Mouse (Mus musculus): ENCODE data around the gene Bysl. TPM values are rescaled to one million over a fixed set of nuclear protein-coding genes. Genes with fewer than 3 reads are reported as not detected.

The Bysl gene
- polyA plus RNA-seq, 1 experiment from 2014 or later, result 33.8 TPM

- ATAC-seq (replicated peaks), result no peak
- Histone ChIP-seq H3K36me3 (no peaks in the 10 kb centered on the region), H3K27ac (replicated peaks) (no peak overlapping the region), H3K4me2 (replicated peaks) (no peak overlapping the region), H3K9me3 (no peaks in the 10 kb centered on the region), H3K9ac (replicated peaks) (no peak overlapping the region), H3K27me3 (no peaks in the 10 kb centered on the region), H3K4me1 (no peaks in the 10 kb centered on the region), H3K4me3 (no peak overlapping the region)
Observed at GRCm38 (mm10) chr17:47552994-47553393, 58.3 kb downstream of the Bysl start.

DNA sequence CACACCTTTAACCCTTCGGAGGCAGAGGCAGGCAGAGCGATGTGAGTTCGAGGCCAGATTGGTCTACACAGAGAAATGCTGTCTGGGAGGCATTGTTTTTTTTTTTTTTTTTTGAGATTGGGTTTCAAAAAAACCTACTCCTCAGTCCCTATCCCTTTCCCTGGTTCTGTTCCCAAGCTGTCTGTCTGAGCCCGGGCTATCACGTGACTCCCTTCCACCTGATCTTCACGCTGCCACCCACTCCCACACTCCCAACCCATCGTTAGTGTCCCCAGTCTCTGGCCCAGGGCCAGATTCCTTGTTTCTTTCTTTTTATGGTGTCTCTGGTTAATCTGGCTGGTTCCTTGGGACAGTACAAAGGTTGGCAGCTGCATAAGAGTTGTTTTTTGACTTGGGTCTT lies 60.2 kb downstream of the Bysl start:
- H3K36me3 ChIP-seq, result no peaks in the 10 kb centered on the region
- no peak for ATAC-seq (replicated peaks)
- no peak overlapping the region for H3K4me2 ChIP-seq (replicated peaks)

More for the DNA sequence above, 60.2 kb downstream of the Bysl start:
- H3K9me3 ChIP-seq, result no peaks in the 10 kb centered on the region
- no peaks in the 10 kb centered on the region for H3K27me3 ChIP-seq
- no peak overlapping the region for H3K9ac ChIP-seq (replicated peaks)
- no peak overlapping the region for H3K27ac ChIP-seq (replicated peaks)
- no peak overlapping the region for H3K4me3 ChIP-seq
- no peaks in the 10 kb centered on the region for H3K4me1 ChIP-seq
- 51% methylated on average over 7 of the region's 7 CpGs for WGBS

Other genes starting within 250 kb of the Bysl start
- gene Mrps10, start 242.6 kb downstream of the Bysl start, polyA plus RNA-seq (2015; fragmentation: Nextera tagmentation; extraction: Ambion mirVana), result 73.7 and 75.9 TPM in 2 replicates
- 0.33 and 0.39 TPM in 2 replicates for gene Guca1b, start 226.1 kb downstream of the Bysl start, polyA plus RNA-seq (2015; fragmentation: Nextera tagmentation; extraction: Ambion mirVana)
- 0.22 and 0.33 TPM in 2 replicates for gene Guca1a, start 210.9 kb downstream of the Bysl start, polyA plus RNA-seq (2015; fragmentation: Nextera tagmentation; extraction: Ambion mirVana)
- 0.19 and 0.20 TPM in 2 replicates for gene AI661453, start 174.9 kb downstream of the Bysl start, polyA plus RNA-seq (2015; fragmentation: Nextera tagmentation; extraction: Ambion mirVana)
- 0.51 and 0.64 TPM in 2 replicates for gene 1700001C19Rik, start 174.1 kb downstream of the Bysl start, polyA plus RNA-seq (2015; fragmentation: Nextera tagmentation; extraction: Ambion mirVana)
- 25.2 and 26.2 TPM in 2 replicates for gene Taf8, start 109.2 kb downstream of the Bysl start, polyA plus RNA-seq (2015; fragmentation: Nextera tagmentation; extraction: Ambion mirVana)
- 59.8 and 64.4 TPM in 2 replicates for gene Ccnd3, start 106.4 kb downstream of the Bysl start, polyA plus RNA-seq (2015; fragmentation: Nextera tagmentation; extraction: Ambion mirVana)
- 45.5 and 50.2 TPM in 2 replicates for gene Med20, start 90 bp upstream of the Bysl start, polyA plus RNA-seq (2015; fragmentation: Nextera tagmentation; extraction: Ambion mirVana)
- 2.2 and 3.0 TPM in 2 replicates for gene Gm20517, start 97 bp upstream of the Bysl start, polyA plus RNA-seq (2015; fragmentation: Nextera tagmentation; extraction: Ambion mirVana)
- 10.7 and 11.1 TPM in 2 replicates for gene Usp49, start 19.2 kb upstream of the Bysl start, polyA plus RNA-seq (2015; fragmentation: Nextera tagmentation; extraction: Ambion mirVana)
- 258 and 266 TPM in 2 replicates for gene Tomm6, start 76.9 kb upstream of the Bysl start, polyA plus RNA-seq (2015; fragmentation: Nextera tagmentation; extraction: Ambion mirVana)
- 18.0 and 23.2 TPM in 2 replicates for gene Frs3, start 77.5 kb upstream of the Bysl start, polyA plus RNA-seq (2015; fragmentation: Nextera tagmentation; extraction: Ambion mirVana)
- gene Gm21981, start 83.0 kb upstream of the Bysl start, polyA plus RNA-seq (2015; fragmentation: Nextera tagmentation; extraction: Ambion mirVana), result 0.33 and 0.73 TPM in 2 replicates
- 0.88 and 0.97 TPM in 2 replicates for gene Prickle4, start 83.2 kb upstream of the Bysl start, polyA plus RNA-seq (2015; fragmentation: Nextera tagmentation; extraction: Ambion mirVana)
- not detected in 2 replicates for gene Pgc, start 115.3 kb upstream of the Bysl start, polyA plus RNA-seq (2015; fragmentation: Nextera tagmentation; extraction: Ambion mirVana)
- 2.0 and 2.3 TPM in 2 replicates for gene Tfeb, start 125.5 kb upstream of the Bysl start, polyA plus RNA-seq (2015; fragmentation: Nextera tagmentation; extraction: Ambion mirVana)
- 2.5 and 2.7 TPM in 2 replicates for gene Mdfi, start 223.2 kb upstream of the Bysl start, polyA plus RNA-seq (2015; fragmentation: Nextera tagmentation; extraction: Ambion mirVana)